Mouse (Mus musculus): ENCODE measurements at regions not wholly inside any gene's neighbourhood (a gene's known extent, or its start where the extent isn't known, plus 50 kb on each side); places are given as distances from the start of the nearest gene placed in this dataset.
A peak's percentile ranks its signal among the peaks of the same experiment; 100 is the strongest.
"Not testable (repeated sequence)": the region's sequence is repeated elsewhere in the genome, so short reads cannot be mapped to it uniquely, and the experiment has no call there.

GRCm38 (mm10) chr8:112427721-112428389 is 142.0 kb upstream of the Cntnap4 start:
- DNase-seq = peak; percentile 6 to 16

DNA sequence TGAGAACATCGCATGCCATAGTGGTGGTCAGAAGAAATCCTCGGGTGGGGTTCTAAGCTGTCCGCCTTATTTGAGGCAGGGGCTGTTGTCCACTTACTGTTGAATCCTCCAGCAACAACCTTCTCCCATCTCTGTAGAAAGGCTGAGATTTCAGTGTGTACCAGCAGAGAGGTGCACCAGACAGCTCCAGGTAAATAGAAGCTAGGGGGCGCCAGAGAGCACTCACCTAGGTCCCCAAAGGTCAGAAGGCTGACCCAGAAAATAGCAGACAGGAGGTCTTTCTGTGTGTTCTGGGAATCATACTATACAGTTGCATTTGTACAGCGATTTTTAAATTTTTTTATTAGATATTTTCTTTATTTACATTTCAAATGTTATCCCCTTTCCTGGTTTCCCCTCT is 157.9 kb upstream of the Cntnap4 start:
- DNase-seq = peak in 1 of 2 experiments; percentile 15

DNA sequence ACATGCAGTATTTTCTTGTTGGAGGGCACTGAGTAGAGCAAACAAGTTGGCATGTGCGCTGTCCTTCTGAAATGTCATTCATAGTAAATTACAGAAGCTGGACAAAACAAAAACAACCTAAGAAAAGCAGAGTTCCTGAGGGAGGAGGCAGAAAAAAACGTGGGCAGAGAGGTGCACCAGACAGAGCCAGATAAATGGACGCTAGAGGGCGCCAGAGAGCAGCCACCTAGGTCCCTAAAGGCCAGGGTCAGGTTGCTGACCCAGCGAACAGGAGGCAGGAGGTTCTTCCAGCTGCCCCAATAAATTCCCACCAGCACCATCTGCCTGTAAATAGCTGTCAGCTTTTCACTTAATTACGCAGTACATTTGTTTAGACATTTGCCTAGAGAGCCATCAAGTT is 158.6 kb upstream of the Cntnap4 start:
- DNase-seq = peak; percentile 60 to 76

GRCm38 (mm10) chr8:112408211-112408735 is 161.6 kb upstream of the Cntnap4 start:
- DNase-seq = peak; percentile 46 to 51

GRCm38 (mm10) chr8:112404087-112404486 is 165.8 kb upstream of the Cntnap4 start:
- no peak for DNase-seq

- no peak for DNase-seq
Observed at GRCm38 (mm10) chr8:112397438-112397837, 172.4 kb upstream of the Cntnap4 start.

GRCm38 (mm10) chr8:112390108-112390507 is 179.7 kb upstream of the Cntnap4 start:
- no peak for DNase-seq

GRCm38 (mm10) chr8:112348323-112348722 is 221.5 kb upstream of the Cntnap4 start:
- DNase-seq = peak; percentile 44 to 48

DNA sequence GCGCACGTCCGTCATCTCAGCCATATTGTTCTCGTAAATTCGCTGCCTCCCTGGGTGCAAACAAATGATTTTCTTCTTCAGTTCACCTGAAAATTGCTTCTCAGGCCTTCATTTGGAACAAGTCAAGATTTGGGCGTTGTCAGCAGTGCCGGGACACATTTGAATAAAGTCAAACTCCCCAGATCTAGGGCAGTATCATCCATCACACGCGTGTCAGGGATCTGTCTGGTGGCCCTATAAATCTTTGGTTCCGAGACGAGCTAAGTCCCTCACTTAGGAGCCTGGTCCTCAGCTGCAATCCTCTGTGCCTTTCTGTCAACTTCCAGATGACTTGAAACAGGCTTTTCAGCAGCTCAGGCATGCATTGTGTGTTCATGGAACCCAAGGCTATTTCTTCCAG is 236.7 kb upstream of the Cntnap4 start:
- no peak for DNase-seq

- no peak for DNase-seq
Observed at GRCm38 (mm10) chr8:112332021-112332420, 237.8 kb upstream of the Cntnap4 start.

DNA sequence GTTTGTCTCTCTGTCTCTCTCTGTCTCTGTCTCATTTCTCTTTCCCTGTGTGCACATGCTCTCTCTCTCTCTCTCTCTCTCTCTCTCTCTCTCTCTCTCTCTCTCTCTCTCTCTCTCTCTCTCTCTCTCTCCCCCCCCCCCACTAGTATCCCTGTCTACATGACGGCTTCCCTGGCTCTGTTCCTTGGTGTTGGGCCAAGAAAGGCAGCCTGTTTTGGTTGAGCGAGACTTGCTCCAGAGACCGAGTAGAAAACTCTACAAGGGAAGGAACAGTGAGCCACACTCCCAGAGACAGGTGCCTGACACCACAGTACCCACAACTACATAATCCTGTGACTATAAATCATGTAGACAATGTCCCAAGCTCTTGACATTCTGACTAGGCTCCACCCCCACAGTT is 260.0 kb upstream of the Cntnap4 start:
- DNase-seq = peak; percentile 10 to 60

GRCm38 (mm10) chr8:112308354-112308753 is 261.5 kb upstream of the Cntnap4 start:
- peak in 1 of 2 experiments; percentile 10 for DNase-seq

DNA sequence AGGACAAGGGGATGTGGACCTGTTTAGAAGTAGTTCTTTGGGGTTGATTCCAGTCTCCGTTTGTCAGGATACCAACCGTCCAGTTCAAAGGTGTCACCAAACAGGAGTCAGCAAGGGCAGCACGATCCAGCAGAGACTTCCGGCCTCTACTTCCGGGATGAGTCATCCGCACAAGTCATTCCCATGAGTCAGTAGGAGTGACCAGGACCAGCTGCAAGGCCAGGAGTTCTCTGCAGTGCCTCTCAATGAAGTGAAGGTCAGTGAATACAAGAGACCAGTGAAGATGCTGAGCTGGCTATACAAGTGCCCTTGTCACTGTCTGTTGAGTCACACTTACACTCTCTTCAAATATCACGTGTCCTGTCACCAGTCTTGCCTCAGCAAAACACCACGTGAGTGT is 272.8 kb upstream of the Cntnap4 start:
- DNase-seq = no peak

GRCm38 (mm10) chr8:112283316-112283715 is 268.5 kb upstream of the Gm6793 start:
- no peak for DNase-seq

- no peak for DNase-seq
Observed at GRCm38 (mm10) chr8:112269598-112269997, 254.8 kb upstream of the Gm6793 start.

- DNase-seq = no peak
Observed at GRCm38 (mm10) chr8:112269214-112269566, 254.4 kb upstream of the Gm6793 start.

- DNase-seq = peak; percentile 21 to 51
Observed at GRCm38 (mm10) chr8:112268544-112269213, 253.8 kb upstream of the Gm6793 start.

- peak; percentile 20 to 24 for DNase-seq
Observed at GRCm38 (mm10) chr8:112257922-112258475, 243.2 kb upstream of the Gm6793 start.

DNA sequence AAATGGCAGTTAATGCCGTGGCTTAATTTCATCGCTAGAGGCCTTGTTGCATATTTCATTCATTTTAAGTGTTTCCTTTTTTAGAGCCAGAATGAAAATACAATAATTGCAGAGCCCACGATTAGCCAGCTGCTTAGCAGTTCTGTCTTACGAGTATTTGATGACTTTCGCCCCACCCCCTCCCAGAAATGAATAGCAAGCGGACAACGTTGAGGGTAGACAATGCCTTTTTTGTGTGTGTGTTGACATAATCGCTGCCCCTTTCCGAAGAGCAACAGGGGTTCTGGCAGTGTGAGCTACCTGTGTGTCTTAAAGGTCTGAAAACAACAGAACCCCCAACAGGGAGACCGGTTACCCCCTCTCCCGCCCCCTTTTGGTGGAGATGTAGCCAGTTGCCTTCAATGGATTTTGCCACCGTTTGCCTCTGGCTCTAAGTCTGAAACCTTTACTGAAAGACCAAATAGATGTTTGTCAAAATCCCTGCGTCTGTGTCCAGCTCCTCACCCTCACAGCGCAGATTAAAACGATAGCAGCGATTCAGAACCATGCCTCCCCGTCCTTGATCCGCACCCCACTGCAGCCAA is 242.6 kb upstream of the Gm6793 start:
- peak; percentile 16 to 26 for DNase-seq

DNA sequence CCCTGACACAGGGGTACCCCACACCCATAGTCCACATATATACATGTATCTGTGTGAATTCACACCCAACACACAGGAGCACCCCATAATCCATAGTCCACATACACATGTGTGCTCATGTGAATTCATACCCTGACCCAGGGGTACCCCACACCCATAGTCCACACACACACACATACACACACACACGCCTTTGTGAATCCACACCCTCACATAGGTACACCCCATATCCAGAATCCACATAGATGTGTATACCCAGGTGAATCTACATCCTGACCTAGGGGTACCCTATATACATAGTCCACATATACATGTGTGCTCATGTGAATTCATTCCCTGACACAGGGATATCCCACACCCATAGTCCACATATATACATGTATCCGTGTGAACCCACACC is 231.8 kb upstream of the Gm6793 start:
- DNase-seq = not testable (repeated sequence)

DNA sequence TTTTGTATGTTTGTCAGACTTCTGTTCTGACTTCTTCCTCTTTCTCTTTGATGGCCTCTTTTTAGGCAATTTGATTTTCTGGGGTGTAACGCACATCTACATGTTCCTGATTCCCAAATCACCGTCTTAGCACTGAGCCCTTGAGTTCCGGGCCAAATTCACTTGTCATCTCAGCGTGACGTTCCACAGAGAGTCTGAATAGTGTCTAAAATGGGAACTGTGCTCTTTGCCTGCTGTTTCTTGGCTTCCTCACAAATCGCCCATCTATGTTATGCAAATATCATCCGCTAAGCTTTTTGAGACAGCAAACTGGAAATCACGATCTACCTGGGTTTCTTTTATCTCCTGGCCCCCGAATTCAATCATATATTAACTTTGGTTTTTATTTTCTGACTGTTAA is 223.8 kb upstream of the Gm6793 start:
- DNase-seq = peak; percentile 49 to 76

GRCm38 (mm10) chr8:112236751-112237150 is 221.9 kb upstream of the Gm6793 start:
- DNase-seq = peak; percentile 46 to 47

DNA sequence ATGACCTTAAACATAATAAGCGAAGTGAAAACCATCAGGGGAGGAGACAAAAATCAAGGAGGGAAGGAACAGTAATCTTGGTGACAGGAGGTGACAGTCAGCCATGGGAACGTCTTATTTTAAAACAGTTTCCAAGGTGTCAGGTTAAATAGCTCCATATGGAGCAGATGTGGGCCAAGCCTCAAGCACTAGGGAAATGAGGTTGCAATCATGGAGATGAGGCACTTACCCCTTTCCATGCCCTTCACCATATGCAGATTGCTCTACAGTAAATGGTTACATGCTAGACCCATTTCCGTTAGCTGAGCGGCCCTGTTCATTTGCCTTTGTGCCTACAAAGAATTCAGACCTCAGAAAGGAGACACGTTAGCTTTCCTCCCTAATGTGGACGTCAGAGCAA is 204.8 kb upstream of the Gm6793 start:
- DNase-seq = no peak

GRCm38 (mm10) chr8:112212170-112212569 is 197.3 kb upstream of the Gm6793 start:
- DNase-seq = no peak
